Mouse (Mus musculus) ES-E14 (cell line): ENCODE data around the gene Unc93a2. TPM values are rescaled to one million over a fixed set of nuclear protein-coding genes. Genes with fewer than 3 reads are reported as not detected.
"Not testable (repeated sequence)": the region's sequence is repeated elsewhere in the genome, so short reads cannot be mapped to it uniquely, and the experiment has no call there.

Experiments
- DNase-seq: peaks from one replicate; pipeline ENCODE4 v3.0.0-alpha.2; 2013; ENCODE audit warnings: low read depth, low spot score
- H3K27ac ChIP-seq: 2 replicates; pipeline ENCODE4 v1.5.1; 2012; ENCODE audit warnings: low read depth, mild to moderate bottlenecking, low read length, moderate library complexity, mixed read lengths; ENCODE audit not compliant: poor library complexity, insufficient read depth, severe bottlenecking
- H3K36me3 ChIP-seq: 2 replicates; pipeline ENCODE4 v1.6.1; 2012; ENCODE audit warnings: mild to moderate bottlenecking, low read length, moderate library complexity, mixed read lengths; ENCODE audit not compliant: control insufficient read depth, poor library complexity, insufficient read depth, severe bottlenecking
- H3K4me1 ChIP-seq, 2 experiments: fragments of 150-350 bp in 1 of 2; sonication (generic) in 1 of 2; 2 replicates each; pipeline ENCODE4 v1.6.1; 2012; ENCODE audit warnings: low read length in 2 of 2, mild to moderate bottlenecking in 1 of 2, mixed read lengths in 1 of 2; ENCODE audit not compliant: control insufficient read depth in 2 of 2, insufficient read depth in 2 of 2, poor library complexity in 1 of 2
- H3K4me3 ChIP-seq, 2 experiments: fragments of 150-350 bp in 1 of 2; sonication (generic) in 1 of 2; 2 replicates each; pipeline ENCODE4 v1.5.1; 2012; ENCODE audit warnings: low read length in 2 of 2, low read depth in 1 of 2, mild to moderate bottlenecking in 1 of 2, mixed read lengths in 1 of 2; ENCODE audit not compliant: insufficient read depth in 1 of 2, poor library complexity in 1 of 2, severe bottlenecking in 1 of 2
- H3K9ac ChIP-seq: 2 replicates; pipeline ENCODE4 v1.6.1; 2012; ENCODE audit warnings: low read depth, mild to moderate bottlenecking, low read length, mixed read lengths; ENCODE audit not compliant: poor library complexity, insufficient read depth, severe bottlenecking
- H3K9me3 ChIP-seq: fragments of 150-350 bp; sonication (generic); 2 replicates; pipeline ENCODE4 v1.6.1; 2012; ENCODE audit warnings: low read depth, mild to moderate bottlenecking, low read length; ENCODE audit not compliant: control insufficient read depth, insufficient read depth
- in situ Hi-C, 2 experiments: fragments of 600-800 bp; cut with MboI; formaldehyde crosslinking; loops; one replicate each; pipeline ENCODE4 v1.15.1; 2025; ENCODE audit warnings: low sequenced_read_pairs in 2 of 2, inconsistent platforms in 1 of 2; ENCODE audit not compliant: unreplicated experiment in 2 of 2
- total RNA-seq: library from RNA; depleted of rRNA; stranded (reverse); fragments of 300-350 nt; gene quantifications from 2 replicates; pipeline ENCODE4 v1.2.3, GENCODE M21; 2012

The Unc93a2 gene
- total RNA-seq, 1 experiment, result 0.27 TPM

DNA sequence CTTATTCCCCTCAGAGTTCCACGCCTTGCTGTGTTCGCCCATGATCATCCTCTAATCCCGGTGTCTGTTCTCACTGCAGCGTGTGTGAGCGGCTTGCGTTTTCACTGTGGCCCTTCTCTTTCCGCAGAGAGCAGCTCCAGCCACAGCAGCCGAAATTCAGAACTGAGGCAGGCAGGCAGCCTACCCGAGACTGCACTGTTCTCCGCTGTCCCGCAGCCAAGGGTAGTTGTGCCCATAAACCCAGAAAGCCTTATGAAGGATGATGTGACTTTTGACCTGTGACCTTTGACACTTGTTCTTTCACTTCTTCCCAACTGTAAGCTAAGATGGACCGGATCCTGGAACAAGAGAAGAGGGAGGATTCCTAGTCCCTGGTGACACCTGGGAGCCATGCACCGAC is 11.8 kb upstream of the Unc93a2 start:
- H3K4me1 ChIP-seq, in situ Hi-C loops, H3K9me3 ChIP-seq, H3K36me3 ChIP-seq, DNase-seq, H3K9ac ChIP-seq, H3K27ac ChIP-seq, H3K4me3 ChIP-seq: not testable (repeated sequence)

GRCm38 (mm10) chr17:7396288-7396687 is 11.0 kb upstream of the Unc93a2 start:
- H3K27ac ChIP-seq, H3K4me3 ChIP-seq, DNase-seq, H3K9me3 ChIP-seq, H3K4me1 ChIP-seq, H3K9ac ChIP-seq, in situ Hi-C loops, H3K36me3 ChIP-seq: not testable (repeated sequence)

- H3K4me3 ChIP-seq, H3K4me1 ChIP-seq, H3K9ac ChIP-seq, H3K9me3 ChIP-seq, in situ Hi-C loops, H3K36me3 ChIP-seq, H3K27ac ChIP-seq, DNase-seq: not testable (repeated sequence)
Measured at GRCm38 (mm10) chr17:7395671-7396070, 10.4 kb upstream of the Unc93a2 start.

GRCm38 (mm10) chr17:7395116-7395515 is 9.9 kb upstream of the Unc93a2 start:
- H3K9me3 ChIP-seq, DNase-seq, H3K4me1 ChIP-seq, H3K4me3 ChIP-seq, H3K9ac ChIP-seq, H3K36me3 ChIP-seq, H3K27ac ChIP-seq, in situ Hi-C loops: not testable (repeated sequence)

DNA sequence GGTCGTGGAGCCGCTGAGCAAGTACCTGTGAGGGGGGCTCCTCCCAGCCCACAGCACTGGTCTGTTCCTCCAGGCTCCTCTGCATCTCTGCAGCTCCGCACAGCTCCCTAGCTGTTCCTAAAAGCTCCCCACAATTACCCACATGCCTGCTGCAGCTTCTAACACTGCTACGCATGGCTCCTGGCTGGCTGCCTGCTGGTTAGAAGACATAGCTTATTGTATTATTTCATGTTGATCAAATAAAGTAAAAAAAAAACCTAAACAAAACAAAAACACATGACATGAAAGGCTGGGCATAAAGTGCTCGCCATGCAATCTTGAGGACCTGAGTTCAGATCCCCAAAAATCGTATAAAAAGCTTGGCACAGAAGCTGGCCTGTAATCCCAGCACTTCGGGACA is 4.6 kb upstream of the Unc93a2 start:
- H3K4me3 ChIP-seq, DNase-seq, H3K36me3 ChIP-seq, H3K4me1 ChIP-seq, H3K9ac ChIP-seq, H3K27ac ChIP-seq, in situ Hi-C loops, H3K9me3 ChIP-seq: not testable (repeated sequence)

DNA sequence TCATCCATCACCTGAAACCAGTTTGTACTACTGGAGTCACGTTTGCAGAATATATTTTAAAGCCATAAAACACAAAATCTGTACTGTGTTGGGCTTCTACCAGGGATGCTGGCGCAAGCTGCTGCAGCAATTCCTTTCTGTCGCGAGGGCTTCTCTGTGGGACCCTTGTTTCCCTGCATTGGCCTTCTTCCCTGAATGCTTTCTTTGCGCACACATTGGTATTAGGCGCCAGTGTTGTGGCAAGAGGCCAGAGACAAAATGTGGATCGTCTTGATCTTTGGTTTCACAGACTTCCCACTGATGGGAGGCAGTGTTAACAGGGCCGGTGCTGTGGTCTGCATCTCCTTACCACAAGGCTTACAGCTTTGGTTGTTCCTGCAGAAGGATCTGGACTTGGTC is 3.7 kb upstream of the Unc93a2 start:
- H3K9me3 ChIP-seq, H3K4me3 ChIP-seq, H3K27ac ChIP-seq, H3K36me3 ChIP-seq, H3K9ac ChIP-seq, in situ Hi-C loops, H3K4me1 ChIP-seq, DNase-seq: not testable (repeated sequence)

- H3K4me3 ChIP-seq, H3K36me3 ChIP-seq, DNase-seq, H3K9me3 ChIP-seq, H3K4me1 ChIP-seq, H3K9ac ChIP-seq, H3K27ac ChIP-seq, in situ Hi-C loops: not testable (repeated sequence)
Measured at GRCm38 (mm10) chr17:7388341-7388957, 3.2 kb upstream of the Unc93a2 start.

DNA sequence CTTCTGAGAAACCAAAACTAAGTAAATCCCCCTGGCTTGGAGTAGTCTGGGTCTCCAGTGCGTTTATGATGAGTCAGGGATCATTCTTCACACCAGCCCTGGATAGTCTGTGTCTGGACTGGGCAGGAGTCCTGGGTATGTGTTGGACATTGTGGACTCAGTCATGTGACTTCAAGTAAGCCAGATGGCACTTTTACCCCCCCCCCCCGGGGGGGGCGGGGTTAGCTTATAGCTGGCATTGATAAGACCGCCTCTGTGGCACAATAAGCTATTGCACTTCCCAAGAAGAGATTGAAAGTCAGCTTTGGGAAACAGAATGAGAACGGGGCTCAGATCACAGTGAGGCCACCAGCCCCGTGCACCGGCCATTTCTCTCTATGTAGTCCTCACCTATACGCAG is 752 bp upstream of the Unc93a2 start:
- H3K36me3 ChIP-seq, H3K9me3 ChIP-seq, DNase-seq, in situ Hi-C loops, H3K27ac ChIP-seq, H3K4me3 ChIP-seq, H3K4me1 ChIP-seq, H3K9ac ChIP-seq: not testable (repeated sequence)
